Mouse (Mus musculus) heart, postnatal 10 days (tissue): ENCODE data around the gene Cit. TPM values are rescaled to one million over a fixed set of nuclear protein-coding genes. Genes with fewer than 3 reads are reported as not detected.
A peak's percentile ranks its signal among the peaks of the same experiment; 100 is the strongest.

Source experiments
- DNase-seq, 2 experiments: peaks; one replicate each; pipeline ENCODE4 v3.0.0; 2021
- intact Hi-C: fragments of 180-260 bp; cut with DNase I; formaldehyde crosslinking; loops from one replicate; pipeline ENCODE4 v1.15.1; 2025
- total RNA-seq, 2 experiments: library from RNA; stranded (reverse); gene quantifications; 2 replicates each; pipeline ENCODE4 v1.2.3; 2021

Gene Cit
- total RNA-seq, 2 experiments from 2014 or later: 9.6 to 9.8 TPM

DNA sequence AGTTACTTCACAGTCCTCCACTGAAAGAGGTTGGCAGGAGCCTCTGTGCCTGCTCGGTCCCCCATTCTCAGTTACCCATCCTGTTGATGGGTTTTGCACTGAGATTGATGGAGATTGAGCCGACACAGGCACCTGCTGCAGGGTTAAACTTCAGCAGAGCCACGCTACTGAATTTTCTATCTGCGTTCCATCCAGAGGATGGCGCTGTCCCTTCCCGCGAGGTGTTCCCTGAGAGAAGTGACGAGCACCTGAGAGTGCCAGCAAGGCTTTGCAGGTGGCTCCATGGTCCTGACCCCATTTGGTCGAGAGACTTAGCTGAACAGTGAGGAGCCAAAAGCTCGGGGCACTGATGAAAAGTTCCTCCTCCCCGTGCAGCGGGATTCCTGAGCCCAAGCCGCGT, 111.0 kb downstream of the Cit start:
- DNase-seq: no peak
- intact Hi-C loops: no loop called here

DNA sequence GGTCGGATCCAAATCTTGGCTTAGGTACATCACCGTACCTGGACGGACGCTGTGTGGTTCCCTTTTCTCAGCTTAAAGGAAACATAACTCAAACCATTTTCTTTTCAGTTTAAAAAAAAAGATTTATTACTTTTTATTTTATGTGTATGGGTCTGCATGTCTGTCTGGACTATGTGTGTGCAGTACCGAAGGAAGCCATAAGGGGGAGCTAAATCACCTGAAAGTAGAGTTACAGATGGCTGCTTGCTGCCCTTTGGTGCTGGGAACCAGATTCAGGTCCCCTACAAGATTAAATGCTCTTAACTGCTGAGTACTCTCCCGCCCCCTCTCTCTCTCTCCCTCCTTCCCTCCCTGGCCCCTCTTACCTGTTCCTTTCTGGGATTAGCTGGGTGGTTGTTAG, 112.1 kb downstream of the Cit start:
- intact Hi-C loops: no loop called here
- no peak for DNase-seq

DNA sequence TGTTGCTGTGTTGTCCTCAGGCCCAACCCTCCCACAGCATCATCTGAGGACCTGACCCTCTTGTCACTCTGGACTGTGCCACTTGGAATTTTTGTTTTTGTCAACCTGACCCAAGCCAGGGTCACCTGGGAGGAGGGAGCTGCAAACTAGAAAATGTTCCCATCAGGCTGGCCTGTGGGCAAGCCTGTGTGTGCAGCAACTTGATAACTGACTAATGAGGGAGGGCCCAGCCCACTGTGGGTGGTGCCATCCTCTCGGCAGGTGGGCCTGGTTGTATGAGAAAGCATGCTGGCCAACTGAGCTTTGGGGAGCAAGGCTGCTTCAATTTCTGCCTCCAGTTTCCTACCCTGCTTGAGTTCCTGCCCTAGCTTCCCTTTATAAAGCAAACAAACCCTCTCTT, 113.3 kb downstream of the Cit start:
- intact Hi-C loops: no loop called here
- DNase-seq: no peak

DNA sequence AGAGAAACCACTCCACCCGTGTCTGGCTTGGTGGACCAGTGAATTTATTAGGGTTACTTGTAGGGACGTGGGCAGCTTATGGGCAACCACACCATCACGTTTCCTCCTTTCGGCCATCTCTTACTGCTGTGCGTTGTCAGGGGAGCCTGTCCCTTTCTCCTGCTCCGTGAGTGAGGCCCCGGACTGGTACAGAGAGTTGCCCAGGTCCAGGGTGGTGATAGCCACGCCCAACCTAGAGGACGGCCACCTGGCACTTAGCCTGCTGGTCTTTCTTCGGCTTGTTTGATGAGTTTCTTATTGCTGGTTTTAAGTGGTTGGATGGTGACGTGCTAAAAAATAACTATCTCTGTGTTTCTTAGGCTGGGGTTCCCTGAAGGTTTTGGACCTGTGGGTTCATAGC, 113.7 kb downstream of the Cit start:
- no peak for DNase-seq
- intact Hi-C loops: no loop called here

DNA sequence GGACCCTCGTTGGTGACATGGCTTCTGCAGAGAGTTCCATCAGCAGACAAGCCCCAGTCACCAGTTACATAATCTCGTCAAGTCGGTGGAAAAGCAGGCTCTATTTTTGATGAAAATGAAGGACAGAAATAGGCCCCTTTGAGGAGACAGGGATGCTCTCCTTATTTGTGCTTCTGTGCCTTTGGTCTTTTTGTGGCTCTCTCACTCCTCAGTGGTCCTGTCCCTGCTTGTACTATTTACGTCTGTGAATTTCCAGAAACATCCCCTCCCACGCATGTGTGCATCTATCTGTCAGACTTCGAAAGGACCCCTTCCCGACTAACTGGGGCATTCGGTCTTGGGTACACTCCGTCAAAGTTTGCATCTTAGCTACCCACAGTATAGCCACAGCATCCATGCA, 116.7 kb downstream of the Cit start:
- DNase-seq: no peak
- intact Hi-C loops: no loop called here

DNA sequence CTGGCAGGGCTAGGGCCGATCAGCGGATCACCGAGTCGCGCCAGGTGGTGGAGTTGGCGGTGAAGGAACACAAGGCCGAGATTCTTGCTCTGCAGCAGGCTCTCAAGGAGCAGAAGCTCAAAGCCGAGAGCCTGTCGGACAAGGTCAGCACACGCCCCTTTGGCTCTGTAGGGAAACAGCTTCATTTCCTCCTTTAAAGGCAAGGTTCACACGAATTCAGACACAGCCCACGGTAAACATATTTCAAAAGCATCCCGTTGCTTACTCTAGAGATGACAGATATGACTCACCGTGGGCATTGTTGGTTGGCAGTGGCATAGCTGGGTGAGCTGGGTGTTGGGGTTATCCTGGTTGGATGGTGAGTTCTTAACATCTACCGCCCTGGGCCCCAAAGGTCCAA, 126.2 kb downstream of the Cit start:
- intact Hi-C loops: no loop called here

DNA sequence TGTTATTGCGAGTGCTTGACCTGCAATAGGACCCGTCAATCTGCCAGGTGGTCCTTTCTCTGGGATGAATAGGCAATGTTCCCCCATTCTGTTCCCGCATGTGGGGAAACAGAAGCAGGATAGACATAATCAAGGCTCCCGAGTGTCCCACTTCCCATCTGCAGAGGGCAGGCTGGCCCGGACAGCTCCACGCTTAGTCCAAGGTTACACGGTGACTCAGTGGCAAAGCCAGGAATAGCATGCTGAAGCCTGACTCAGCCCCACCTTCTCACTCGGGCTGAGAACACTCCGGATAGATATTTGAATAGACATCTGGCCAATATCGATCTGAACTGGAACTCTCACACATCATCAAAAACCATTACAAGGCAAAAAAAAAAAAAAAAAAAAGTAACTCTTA, 130.6 kb downstream of the Cit start:
- DNase-seq: no peak
- intact Hi-C loops: no loop called here

More for the DNA sequence above, 126.2 kb downstream of the Cit start:
- no peak for DNase-seq

DNA sequence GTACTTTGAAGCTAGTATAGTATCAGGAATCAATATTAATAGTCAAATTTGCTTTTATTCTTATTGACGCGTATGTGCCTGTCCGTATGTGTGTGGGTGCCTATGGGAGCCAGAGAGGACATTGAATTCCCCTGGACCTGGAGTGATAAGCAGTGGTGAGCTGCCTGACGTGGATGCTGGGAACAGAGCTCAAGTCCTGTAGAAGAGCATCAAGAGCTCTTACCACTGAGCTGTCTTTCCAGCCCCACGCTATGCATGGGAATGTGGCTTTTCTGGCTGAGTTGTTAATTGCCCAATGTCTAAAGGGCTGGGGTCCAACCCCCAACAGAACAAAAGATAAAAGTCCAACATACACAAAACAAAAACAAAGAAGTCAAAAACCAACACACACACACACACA, 131.4 kb downstream of the Cit start:
- intact Hi-C loops: no loop called here
- DNase-seq: no peak

DNA sequence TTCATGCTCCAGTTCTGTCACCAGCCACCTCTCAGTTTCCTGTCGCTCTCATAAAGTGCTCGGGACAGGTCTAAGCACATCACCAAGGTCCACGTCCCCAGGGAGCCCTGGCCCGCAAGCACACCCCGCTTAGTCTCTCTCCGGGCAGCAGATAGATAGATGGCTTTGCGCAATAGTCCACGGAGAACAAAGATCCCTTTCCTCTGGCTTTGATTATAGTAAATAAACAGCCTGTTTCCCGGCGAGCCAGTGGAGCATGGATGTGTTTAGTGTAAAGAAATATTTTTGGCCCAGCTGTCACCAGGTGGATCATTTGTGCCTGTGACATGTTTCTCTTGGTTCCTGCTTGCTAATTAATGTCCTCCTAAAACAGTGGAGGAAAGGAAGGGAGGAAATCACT, 132.2 kb downstream of the Cit start:
- intact Hi-C loops: no loop called here
- no peak for DNase-seq

DNA sequence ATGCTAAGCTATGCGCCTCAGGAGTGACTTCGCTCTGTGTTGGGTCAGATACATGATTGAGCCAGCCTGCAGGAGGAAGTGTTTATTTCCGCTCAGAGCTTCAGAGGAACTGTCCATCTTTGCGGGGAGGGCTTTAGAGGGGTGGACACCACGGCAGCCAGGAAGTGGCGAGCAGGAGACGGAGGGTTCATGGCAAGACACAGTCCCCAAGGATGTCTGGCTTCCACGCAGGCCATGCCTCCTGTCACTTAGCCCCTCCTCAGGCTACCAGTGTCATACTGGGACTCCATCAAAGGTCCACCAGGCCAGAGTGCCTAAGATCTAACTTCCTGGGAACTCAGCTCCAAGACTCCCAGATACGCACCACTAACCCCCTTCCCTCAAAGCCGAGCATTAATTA, 132.7 kb downstream of the Cit start:
- peak; percentile 49 to 58 for DNase-seq
- intact Hi-C loops: no loop called here

DNA sequence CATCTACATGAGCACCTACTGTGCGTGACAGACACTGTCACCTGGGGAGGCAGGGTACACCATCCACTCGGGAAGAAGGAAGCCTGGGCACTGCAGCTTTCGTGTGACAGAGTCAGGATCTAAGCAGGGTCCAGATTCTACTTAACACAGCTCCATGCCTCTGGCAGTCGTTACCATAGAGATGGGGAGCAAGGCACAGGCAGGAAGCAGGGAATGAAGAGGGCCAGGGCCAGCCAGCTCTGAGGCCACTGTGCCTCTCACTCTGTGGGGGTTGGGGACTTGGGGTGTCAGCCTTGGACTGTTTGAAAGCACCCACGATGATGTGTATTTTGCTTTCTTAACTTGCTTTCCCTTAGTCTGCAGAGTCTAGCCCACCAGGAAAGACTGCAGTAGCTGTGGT, 133.2 kb downstream of the Cit start:
- intact Hi-C loops: no loop called here
- no peak for DNase-seq

DNA sequence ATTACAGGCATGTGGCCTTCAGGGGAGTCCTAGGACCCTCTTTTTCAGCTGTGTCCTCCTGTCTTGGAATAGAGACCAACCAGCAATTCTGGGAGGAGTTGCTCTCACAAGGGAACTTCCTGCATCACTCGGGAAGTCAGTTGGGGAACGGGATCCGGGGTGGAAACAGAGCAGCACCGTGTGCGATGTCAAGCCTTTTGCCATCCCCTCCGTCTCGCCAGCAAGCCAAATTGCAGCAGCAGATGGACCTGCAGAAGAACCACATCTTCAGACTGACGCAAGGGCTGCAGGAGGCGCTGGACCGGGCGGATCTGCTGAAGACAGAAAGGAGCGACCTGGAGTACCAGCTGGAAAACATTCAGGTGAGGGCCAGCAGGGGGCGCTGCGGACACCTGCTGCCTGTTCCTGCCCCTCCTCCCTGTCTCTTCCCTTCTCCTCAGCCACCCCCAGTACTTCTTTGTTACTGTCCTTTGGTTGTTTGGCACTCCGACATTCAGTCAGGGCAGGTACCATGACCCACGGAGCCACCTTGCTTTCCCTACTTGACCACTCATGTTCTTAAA, 134.1 kb downstream of the Cit start:
- peak in 1 of 2 experiments; percentile 15 for DNase-seq
- intact Hi-C loops: no loop called here

DNA sequence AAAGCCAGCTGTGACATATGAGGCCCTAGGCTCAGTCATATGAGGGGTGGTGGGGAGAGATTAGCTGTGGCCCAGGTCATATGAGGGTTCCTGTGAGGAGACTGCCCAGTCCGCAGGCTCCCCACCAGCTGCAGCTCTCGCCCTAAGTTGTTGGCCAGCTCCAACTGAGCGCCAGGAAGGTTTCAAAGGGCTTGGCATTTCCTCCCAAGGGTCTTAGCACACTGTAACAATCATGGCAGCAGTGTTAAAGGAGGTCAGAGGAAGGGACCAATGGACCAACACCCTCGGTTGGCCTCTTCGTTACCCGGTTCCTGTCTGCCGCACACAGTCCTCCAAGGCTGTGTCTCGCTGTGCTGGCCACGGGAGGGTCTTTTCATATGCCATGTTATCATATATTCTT, 135.5 kb downstream of the Cit start:
- intact Hi-C loops: no loop called here
- peak in 1 of 2 experiments; percentile 30 for DNase-seq

DNA sequence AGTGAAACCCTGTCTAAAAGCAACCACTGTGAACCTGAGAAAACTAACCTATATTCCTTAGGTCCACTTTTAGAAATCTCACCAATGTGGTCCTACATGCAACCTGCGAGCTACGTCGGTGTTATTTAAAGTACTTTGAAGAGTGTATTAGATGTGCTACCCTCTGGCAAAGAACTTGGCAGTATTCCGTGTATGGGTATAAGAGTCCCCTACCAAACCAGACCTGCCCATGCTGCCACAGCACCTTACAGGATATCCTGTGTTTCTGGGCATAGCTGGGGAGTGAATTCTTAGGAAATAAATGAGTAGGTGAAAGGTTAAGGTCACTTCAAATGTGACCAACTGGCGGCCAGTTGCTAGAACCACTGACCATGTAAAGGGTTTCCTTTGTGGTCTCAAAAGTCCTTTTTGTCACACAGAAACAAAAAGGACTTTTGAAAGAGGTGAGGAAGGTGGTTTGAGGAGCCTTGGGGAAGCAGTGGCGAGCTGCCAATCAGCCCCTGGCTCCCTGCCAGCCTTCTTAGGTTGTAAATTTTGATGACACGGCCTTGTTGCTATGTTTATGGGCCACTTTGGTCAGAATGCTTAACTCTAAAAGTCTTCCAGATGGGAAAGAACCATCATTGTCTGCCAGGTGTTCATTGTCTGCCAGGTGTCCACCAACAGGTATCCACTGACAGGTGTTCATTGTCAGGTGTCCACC, 137.7 kb downstream of the Cit start:
- intact Hi-C loops: no loop called here
- peak in 1 of 2 experiments; percentile 45 for DNase-seq

DNA sequence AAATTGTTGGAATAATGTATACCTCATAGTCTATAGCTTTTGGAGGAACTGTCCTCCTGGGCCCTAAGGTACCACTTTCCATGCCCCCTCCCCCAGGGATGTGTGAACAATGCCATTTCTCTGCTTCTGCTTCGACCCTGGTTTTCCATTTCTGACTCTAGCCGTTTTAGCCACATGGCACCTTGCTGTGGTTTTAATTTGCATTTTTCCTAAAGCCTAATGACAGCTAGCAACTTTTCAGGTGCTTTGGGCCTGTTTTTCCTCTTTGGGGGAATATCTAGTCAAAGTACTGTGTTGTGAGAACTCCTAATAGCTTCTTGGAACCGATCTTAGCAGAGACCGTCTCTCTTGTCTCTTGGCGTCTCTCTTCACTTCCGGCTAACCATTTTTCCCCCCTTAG, 139.3 kb downstream of the Cit start:
- no peak for DNase-seq
- intact Hi-C loops: no loop called here

DNA sequence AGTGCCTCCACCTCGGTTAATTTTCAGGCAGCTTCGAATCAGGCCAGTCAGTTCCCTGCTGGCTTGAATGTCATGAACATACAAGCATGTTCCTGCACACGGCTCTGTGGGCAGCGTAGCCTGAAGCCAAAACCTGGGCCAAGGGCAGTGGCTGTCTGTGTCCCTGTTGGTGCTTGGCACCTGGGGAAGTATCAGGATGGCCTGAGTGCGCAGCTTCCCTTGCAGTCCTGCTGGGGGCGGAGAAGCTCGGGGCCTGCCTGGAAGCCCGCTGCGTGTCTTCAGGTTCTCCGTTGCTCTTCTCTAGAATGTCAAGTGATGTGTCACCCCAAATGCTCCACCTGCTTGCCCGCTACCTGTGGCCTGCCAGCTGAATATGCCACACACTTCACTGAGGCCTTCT, 140.0 kb downstream of the Cit start:
- intact Hi-C loops: no loop called here
- DNase-seq: no peak

DNA sequence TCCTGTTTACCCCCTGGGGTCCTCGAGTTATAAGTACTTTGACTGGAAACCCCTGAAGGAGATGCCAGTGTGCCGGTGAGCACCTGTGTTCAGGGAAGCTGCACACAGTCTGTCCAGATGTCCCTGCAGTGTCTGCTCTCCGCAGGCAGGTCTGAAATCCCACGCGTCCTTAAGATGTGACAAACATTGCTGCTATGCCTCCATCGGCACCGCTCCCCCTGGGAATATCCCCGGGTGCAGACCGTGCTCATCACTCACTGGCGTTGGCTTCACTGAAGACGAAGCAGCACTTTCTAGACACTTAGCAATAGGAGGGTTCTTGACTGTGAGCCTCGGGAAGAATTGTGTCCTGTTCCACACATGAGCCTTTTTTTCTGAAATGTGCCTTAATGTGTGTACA, 142.2 kb downstream of the Cit start:
- intact Hi-C loops: no loop called here
- DNase-seq: no peak

DNA sequence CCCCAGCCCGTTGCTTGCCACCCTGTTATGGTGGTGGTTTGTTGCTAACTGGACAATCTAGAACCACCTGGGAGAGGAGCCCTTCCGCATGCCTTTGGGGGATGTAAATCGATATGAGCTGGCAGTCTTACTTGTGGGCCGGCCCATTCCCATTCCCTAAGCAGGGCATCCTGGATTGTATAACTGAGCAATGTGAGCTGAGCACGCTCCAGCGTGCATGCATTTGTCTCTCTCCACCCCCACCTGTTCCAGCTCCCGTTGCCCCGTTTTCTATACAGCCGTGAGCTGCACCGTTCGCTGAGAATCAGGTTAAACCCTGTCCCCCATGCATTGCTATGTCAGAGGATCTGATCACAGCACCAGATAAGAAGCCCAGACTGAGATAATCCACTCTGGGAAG, 146.6 kb downstream of the Cit start:
- DNase-seq: no peak
- intact Hi-C loops: no loop called here

DNA sequence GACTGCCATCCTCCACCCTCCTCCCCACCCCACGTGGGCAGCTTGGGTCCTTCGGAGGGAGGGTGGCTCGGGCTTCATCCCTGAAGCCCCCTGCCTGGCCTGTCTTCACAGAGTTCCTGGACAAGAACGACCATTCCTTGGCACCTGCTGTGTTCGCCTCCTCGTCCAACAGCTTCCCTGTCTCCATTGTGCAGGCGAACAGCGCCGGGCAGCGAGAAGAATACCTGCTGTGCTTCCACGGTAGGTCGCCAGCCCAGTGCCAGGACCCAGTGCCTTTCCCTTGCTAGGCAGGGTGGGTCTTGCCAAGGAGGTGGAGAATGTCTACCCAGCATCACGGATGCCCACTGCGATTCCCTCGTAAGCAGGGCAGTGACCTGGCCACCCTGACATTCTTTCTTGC, 149.0 kb downstream of the Cit start:
- intact Hi-C loops: no loop called here
- DNase-seq: no peak

DNA sequence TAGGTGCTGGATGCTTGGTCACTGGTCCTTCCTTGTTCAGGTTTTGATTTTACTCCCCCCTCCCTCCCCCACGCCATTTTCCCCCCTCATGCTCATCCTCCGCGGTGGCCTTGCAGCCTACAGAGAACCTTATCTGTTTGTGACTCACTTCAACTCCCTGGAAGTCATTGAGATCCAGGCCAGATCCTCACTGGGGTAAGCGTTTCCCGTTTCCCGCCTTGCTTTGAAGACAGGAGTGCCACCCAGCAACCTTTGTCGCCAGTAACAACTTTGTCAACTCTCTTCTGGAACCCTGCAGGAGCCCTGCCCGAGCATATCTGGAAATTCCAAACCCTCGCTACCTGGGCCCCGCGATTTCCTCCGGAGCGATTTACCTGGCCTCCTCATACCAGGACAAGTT, 152.3 kb downstream of the Cit start:
- intact Hi-C loops: no loop called here
- DNase-seq: no peak

DNA sequence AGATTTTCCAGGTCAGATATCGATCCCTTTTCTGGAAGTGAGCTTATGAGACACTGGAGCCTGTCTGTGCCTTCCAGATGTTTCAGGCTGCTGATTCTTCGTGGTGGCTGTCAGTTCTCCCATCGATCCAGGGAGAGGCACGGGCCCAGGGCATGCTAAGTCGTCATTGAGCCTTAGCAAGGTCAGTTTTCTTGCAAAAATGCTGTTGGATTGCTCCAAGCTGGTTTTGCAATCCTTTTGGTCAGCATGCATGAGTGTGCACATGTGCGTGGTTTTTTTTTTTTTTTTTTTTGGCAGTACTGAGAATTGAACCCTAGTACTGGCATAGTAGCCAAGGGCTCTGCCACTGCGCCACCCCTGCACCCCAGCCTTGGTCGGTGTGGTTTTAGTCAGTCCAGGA, 158.1 kb downstream of the Cit start:
- DNase-seq: no peak
- intact Hi-C loops: no loop called here

DNA sequence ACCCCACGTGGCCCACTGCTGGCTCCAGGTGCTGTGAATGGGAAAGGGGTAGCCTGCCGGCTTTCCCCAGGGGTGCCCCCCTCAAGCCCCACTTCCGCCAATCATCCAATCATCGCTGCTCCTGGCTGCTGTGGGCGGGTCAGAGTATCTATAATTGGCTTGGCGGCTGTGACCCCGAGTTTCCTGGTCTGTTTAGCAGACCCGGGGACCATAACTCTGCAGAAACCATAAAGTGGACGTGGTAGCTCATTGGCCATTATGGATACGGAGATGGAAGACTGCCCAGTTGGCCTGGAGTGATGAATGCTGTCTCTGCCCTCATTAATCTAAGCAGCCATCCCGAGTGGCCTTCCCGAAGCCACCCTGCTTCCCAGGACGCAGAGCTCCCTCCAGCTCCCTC, 158.7 kb downstream of the Cit start:
- DNase-seq: no peak
- intact Hi-C loops: no loop called here

DNA sequence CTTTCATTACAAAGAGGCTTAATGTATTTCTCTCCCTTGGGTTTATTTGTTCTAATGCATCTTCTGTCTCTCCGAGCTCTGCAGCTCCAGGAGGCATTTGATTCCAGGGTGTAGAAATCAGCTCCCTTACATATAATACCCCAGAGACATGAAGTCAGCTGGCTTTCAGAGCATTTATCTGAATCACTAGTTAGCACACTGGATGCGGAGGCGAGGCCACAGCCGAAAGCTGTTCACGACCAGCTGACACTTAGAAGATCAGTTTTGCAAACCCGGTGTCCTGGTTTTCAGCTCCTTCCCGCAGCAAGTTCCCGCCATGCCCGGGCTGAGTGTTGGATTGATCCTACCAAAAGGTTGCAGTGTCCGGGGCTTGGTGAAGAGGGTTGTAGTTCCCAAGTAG, 159.2 kb downstream of the Cit start:
- peak in 1 of 2 experiments; percentile 27 for DNase-seq
- intact Hi-C loops: no loop called here
